Mouse (Mus musculus): ENCODE results near the gene Isyna1.

DNA sequence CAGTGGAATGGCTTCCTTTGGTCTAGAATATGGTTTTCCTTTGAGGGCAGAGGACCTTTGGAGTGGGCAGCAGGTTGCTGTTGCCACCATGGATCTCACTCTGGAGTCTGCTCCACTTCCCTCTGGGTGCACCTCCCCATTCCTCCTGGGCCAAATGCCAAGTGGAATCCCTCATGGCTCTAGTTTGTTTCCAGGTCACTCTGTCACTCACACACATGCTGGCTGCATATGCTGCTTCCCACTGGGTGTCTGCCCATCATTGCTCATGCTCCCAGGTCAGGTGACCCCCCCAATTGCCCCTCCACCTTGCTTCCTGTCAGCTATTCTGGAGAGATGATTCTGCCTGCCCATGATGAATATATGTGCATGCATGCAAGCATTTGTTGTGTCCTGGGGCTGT lies 40.4 kb upstream of the Isyna1 start:
- TF ChIP-seq CTCF (IDR thresholded peaks at IDR 0.05), result no peak
- no peak for TF ChIP-seq EP300 (IDR thresholded peaks at IDR 0.05)
